Mouse (Mus musculus): Measurements from ENCODE around the gene Duox1. TPM values are rescaled to one million over a fixed set of nuclear protein-coding genes. Genes with fewer than 3 reads are reported as not detected.

The Duox1 gene
- polyA plus RNA-seq, 1 experiment: 0.10 TPM

DNA sequence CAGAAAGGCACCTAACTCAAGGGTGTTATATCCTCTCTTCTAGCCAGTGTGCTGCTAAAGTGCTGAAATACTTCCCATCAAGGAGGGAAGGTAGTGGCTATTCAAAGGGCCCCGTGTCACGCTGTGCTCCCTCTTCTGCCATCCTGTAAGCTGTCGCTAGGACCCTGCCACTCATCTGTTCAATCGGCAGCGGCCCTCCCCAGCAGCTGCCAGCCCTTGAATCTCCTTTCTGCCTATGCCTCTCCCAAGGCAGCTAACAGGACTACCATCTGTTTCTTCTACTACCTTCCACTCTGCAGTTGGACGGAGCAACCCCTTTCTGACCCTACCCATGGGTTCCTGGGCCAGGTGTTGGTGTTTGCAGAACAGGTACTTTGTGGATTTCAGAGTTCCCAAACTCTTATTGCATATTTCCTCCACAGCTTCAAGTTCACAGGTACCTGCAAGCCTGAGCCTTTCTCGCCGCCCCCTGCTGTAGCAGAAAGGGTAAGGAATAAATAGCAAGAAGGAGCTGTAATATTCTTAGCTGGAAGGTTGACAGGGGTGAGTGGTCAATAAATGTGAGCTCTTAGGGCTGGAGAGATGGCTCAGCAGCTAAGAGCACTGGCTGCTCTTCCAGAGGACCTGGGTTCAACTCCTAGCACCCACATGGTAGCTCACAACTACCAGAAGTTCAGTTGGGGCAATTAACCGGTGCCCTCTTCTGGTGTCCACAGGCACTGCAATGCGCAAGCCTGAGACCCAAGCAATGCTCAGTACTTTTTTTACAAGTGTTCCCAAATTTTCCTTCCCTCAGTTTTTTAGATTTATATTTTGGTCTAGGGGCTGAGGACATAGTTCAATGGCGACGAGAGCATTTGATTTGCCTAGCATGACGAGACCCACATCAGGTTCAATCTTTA lies 47.4 kb downstream of the Duox1 start:
- Histone ChIP-seq H3K79me2 (ENCODE audit: control insufficient read depth, insufficient read depth) (peaks cover 48% of the 10 kb centered on the region), H3K4me2 (ENCODE audit: low read depth) (no peak overlapping the region), H3ac (ENCODE audit: control insufficient read depth, insufficient read length) (no peak overlapping the region), H3K4me3 (no peak overlapping the region), H3K36me3 (ENCODE audit: control insufficient read depth, insufficient read depth) (no peaks in the 10 kb centered on the region), H3K27me3 (ENCODE audit: control insufficient read depth, insufficient read depth, insufficient read length) (no peaks in the 10 kb centered on the region)
- no peak for TF ChIP-seq REST (IDR thresholded peaks at IDR 0.05; ENCODE audit: insufficient read depth, insufficient read length)
- no peak for TF ChIP-seq E2F4 (IDR thresholded peaks at IDR 0.05; ENCODE audit: insufficient read depth)
- TF ChIP-seq MYOD1 (IDR thresholded peaks at IDR 0.05; ENCODE audit: control insufficient read depth in 1 of 3, insufficient read length in 2 of 3, low read depth in 2 of 3): no peak
- TF ChIP-seq USF1 (IDR thresholded peaks at IDR 0.05; ENCODE audit: low read depth): no peak
- no peak for TF ChIP-seq SRF (IDR thresholded peaks at IDR 0.05; ENCODE audit: control insufficient read depth, insufficient read length, low read depth)
- TF ChIP-seq MYOG (IDR thresholded peaks at IDR 0.05; ENCODE audit: control insufficient read depth in 1 of 3, insufficient read depth in 1 of 3, insufficient read length in 2 of 3, low read depth in 2 of 3): no peak
- TF ChIP-seq MAX (IDR thresholded peaks at IDR 0.05; ENCODE audit: low read depth): no peak
- TF ChIP-seq CEBPB (IDR thresholded peaks at IDR 0.05; ENCODE audit: insufficient read depth, poor library complexity, severe bottlenecking): no peak
- no peak for TF ChIP-seq POLR2A (IDR thresholded peaks at IDR 0.05; ENCODE audit: insufficient read length, low read depth)
- no peak for TF ChIP-seq POLR2AphosphoS2 (IDR thresholded peaks at IDR 0.05; ENCODE audit: insufficient read length, low read depth)
- TF ChIP-seq TCF12 (IDR thresholded peaks at IDR 0.05; ENCODE audit: insufficient read depth, poor library complexity, severe bottlenecking): no peak
- no peak for TF ChIP-seq TCF3 (IDR thresholded peaks at IDR 0.05; ENCODE audit: insufficient read length, low read depth)

- no peak overlapping the region for H3K4me3 ChIP-seq
- no peak overlapping the region for H3ac ChIP-seq (ENCODE audit: control insufficient read depth, insufficient read length)
- H3K27me3 ChIP-seq (ENCODE audit: control insufficient read depth, insufficient read depth, insufficient read length): no peaks in the 10 kb centered on the region
- no peaks in the 10 kb centered on the region for H3K36me3 ChIP-seq (ENCODE audit: control insufficient read depth, insufficient read depth)
- H3K4me2 ChIP-seq (ENCODE audit: low read depth): no peak overlapping the region
- TF ChIP-seq MYOG (IDR thresholded peaks at IDR 0.05; ENCODE audit: control insufficient read depth in 1 of 3, insufficient read depth in 1 of 3, insufficient read length in 2 of 3, low read depth in 2 of 3) (no peak), MYOD1 (IDR thresholded peaks at IDR 0.05; ENCODE audit: control insufficient read depth in 1 of 3, insufficient read length in 2 of 3, low read depth in 2 of 3) (peak in 2 of 3 experiments; percentile 55 to 56), POLR2AphosphoS2 (IDR thresholded peaks at IDR 0.05; ENCODE audit: insufficient read length, low read depth) (no peak), REST (IDR thresholded peaks at IDR 0.05; ENCODE audit: insufficient read depth, insufficient read length) (no peak)
- peaks cover 55% of the 10 kb centered on the region for H3K79me2 ChIP-seq (ENCODE audit: control insufficient read depth, insufficient read depth)
These were observed 49.0 kb downstream of the Duox1 start for GRCm38 (mm10) chr2:122364352-122364944.

DNA sequence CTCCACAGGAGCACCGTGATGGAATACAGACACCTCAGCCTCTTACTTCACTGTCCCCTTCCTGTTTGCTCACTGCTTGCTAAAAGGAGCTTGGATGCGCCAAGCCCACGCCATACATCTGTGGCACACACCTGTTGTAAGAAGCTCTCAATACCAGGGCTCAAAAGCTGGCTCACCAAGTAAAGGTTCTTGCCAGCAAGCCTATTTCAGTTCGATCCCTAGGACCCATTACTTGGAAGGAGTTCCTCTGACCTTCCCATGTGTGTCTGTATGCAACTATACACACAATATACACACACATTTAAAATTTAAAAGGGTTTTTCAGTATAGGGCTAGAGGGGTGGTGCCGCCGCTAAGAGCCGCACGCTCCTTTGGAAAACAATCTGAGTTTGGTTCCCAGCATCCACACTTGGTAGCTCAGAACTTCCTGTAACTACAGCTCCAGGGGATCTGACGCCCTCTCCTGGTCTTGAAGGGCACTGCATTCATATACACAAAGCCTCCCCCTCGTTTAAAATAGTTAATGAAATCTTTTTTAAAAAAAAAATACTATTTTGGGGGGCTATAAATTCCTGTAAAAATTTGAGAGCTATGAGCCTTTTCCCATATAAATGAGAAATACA lies 49.9 kb downstream of the Duox1 start:
- peaks cover 55% of the 10 kb centered on the region for H3K79me2 ChIP-seq (ENCODE audit: control insufficient read depth, insufficient read depth)
- no peak for TF ChIP-seq MYOD1 (IDR thresholded peaks at IDR 0.05; ENCODE audit: control insufficient read depth in 1 of 3, insufficient read length in 2 of 3, low read depth in 2 of 3)
- H3ac ChIP-seq (ENCODE audit: control insufficient read depth, insufficient read length): no peak overlapping the region

GRCm38 (mm10) chr2:122366039-122366438 lies 50.6 kb downstream of the Duox1 start:
- H3K27me3 ChIP-seq (ENCODE audit: control insufficient read depth, insufficient read depth, insufficient read length): no peaks in the 10 kb centered on the region
- H3K4me3 ChIP-seq: no peak overlapping the region
- no peak for TF ChIP-seq E2F4 (IDR thresholded peaks at IDR 0.05; ENCODE audit: insufficient read depth)
- TF ChIP-seq POLR2A (IDR thresholded peaks at IDR 0.05; ENCODE audit: insufficient read length, low read depth): no peak
- no peak for TF ChIP-seq POLR2AphosphoS2 (IDR thresholded peaks at IDR 0.05; ENCODE audit: insufficient read length, low read depth)
- peak in 1 of 3 experiments; percentile 36 for TF ChIP-seq MYOG (IDR thresholded peaks at IDR 0.05; ENCODE audit: control insufficient read depth in 1 of 3, insufficient read depth in 1 of 3, insufficient read length in 2 of 3, low read depth in 2 of 3)
- TF ChIP-seq TCF12 (IDR thresholded peaks at IDR 0.05; ENCODE audit: insufficient read depth, poor library complexity, severe bottlenecking): no peak
- TF ChIP-seq REST (IDR thresholded peaks at IDR 0.05; ENCODE audit: insufficient read depth, insufficient read length): no peak
- no peak for TF ChIP-seq USF1 (IDR thresholded peaks at IDR 0.05; ENCODE audit: low read depth)
- TF ChIP-seq MAX (IDR thresholded peaks at IDR 0.05; ENCODE audit: low read depth): no peak
- TF ChIP-seq CEBPB (IDR thresholded peaks at IDR 0.05; ENCODE audit: insufficient read depth, poor library complexity, severe bottlenecking): no peak
- peak in 2 of 3 experiments; percentile 57 to 64 for TF ChIP-seq MYOD1 (IDR thresholded peaks at IDR 0.05; ENCODE audit: control insufficient read depth in 1 of 3, insufficient read length in 2 of 3, low read depth in 2 of 3)
- no peak for TF ChIP-seq TCF3 (IDR thresholded peaks at IDR 0.05; ENCODE audit: insufficient read length, low read depth)
- TF ChIP-seq SRF (IDR thresholded peaks at IDR 0.05; ENCODE audit: control insufficient read depth, insufficient read length, low read depth): no peak
- H3K79me2 ChIP-seq (ENCODE audit: control insufficient read depth, insufficient read depth): peaks cover 48% of the 10 kb centered on the region
- H3K4me2 ChIP-seq (ENCODE audit: low read depth): peak overlapping the region; percentile 97
- no peak overlapping the region for H3ac ChIP-seq (ENCODE audit: control insufficient read depth, insufficient read length)
- no peaks in the 10 kb centered on the region for H3K36me3 ChIP-seq (ENCODE audit: control insufficient read depth, insufficient read depth)

More for the DNA sequence above, 49.9 kb downstream of the Duox1 start:
- H3K4me2 ChIP-seq (ENCODE audit: low read depth): peak overlapping the region; percentile 12
- H3K36me3 ChIP-seq (ENCODE audit: control insufficient read depth, insufficient read depth): no peaks in the 10 kb centered on the region
- H3K27me3 ChIP-seq (ENCODE audit: control insufficient read depth, insufficient read depth, insufficient read length): no peaks in the 10 kb centered on the region
- no peak overlapping the region for H3K4me3 ChIP-seq

Measured in myocyte (in vitro differentiated cells).